Mouse (Mus musculus) E14TG2a.4 (cell line): Measurements from ENCODE around the gene D430042O09Rik.

Experiments used
- CTCF ChIP-seq: conservative IDR thresholded peaks from 2 replicates; pipeline ENCODE4 v1.5.1; 2014; ENCODE audit warnings: low read length
- NANOG ChIP-seq: IDR thresholded peaks from 2 replicates; pipeline ENCODE4 v1.6.1; 2014; ENCODE audit warnings: borderline replicate concordance, low read length, mixed read lengths
- POU5F1 ChIP-seq: IDR thresholded peaks from 2 replicates; pipeline ENCODE4 v1.6.1; 2014; ENCODE audit warnings: low read length, borderline replicate concordance

GRCm38 (mm10) chr7:125674916-125675315, 32.8 kb upstream of the D430042O09Rik start:
- TF ChIP-seq POU5F1 (no peak), CTCF (peak; percentile 81), NANOG (no peak)
